Comparison of ENCODE assay signal across 14 mouse cellular contexts in the genomic region with DNA sequence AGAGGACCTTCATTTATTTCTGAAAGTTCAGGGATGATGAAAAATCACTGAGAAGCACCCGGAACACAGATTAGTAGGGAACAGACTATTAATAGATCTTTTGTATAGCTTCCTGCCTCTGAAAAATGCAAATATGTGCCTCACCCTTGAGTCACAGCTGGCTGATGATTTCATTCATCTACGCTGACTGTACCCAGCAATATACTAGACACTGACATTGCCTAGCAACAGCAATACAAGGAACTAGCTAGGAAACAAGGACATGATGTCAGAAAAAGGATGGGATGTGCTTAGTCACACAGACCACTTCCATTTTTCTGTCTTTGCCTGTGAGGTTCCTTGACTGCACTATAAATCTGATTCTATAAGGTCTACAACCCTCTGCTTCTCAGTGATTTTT.
DNase-seq lines count a peak whose midpoint lies in the region; ATAC-seq lines count a peak whose summit lies in the region.
"Had no signal": no experiment of that assay in that cellular context is flagged by ENCODE, and none has a peak within 500 bp of the region (broad histone marks: within the 10 kb centered on the region; RNA-seq: fewer than 3 reads in every experiment).

No protein-coding gene starts in this region.

- peak; percentile 7 for DNase-seq in layer of hippocampus, adult 11-12 months (ENCODE audit: low spot score)
- DNase-seq in layer of hippocampus, postnatal 25 days (ENCODE audit: extremely low spot score in 1 of 2, low spot score in 1 of 2): no peak
- DNase-seq in Muller cell, postnatal 12 days (ENCODE audit: inconsistent ontology term): peak; percentile 22
- DNase-seq in left cerebral cortex, adult 9 months (ENCODE audit: low spot score in 2 of 2): peak; percentile 18 to 27
- no peak for DNase-seq in T-cell, adult 2 months (ENCODE audit: low spot score)
- no peak for DNase-seq in B cell, adult 2 months
- DNase-seq: cerebellum, adult 9-11 months; heart, adult 18-20 months; heart, postnatal 4 days; kidney, adult 9 months; lung, postnatal 36 days; thymus, postnatal 4 days had no signal

- no peaks in the 10 kb centered on the region for H3K9me3 ChIP-seq in forebrain, embryonic 16.5 days (ENCODE audit: control insufficient read depth, low read length)
- H3K9me3 ChIP-seq: liver, embryonic 15.5 days had no signal

- 51% methylated on average over 2 of the region's 2 CpGs for WGBS in forebrain, embryonic 16.5 days

- H3K9ac ChIP-seq in forebrain, embryonic 16.5 days (replicated peaks; ENCODE audit: low read depth, low read length): no peak overlapping the region
- H3K9ac ChIP-seq: liver, embryonic 15.5 days had no signal

- H3K4me3 ChIP-seq in forebrain, embryonic 16.5 days (replicated peaks; ENCODE audit: low read length): no peak overlapping the region
- H3K4me3 ChIP-seq: liver, embryonic 15.5 days had no signal

- H3K4me1 ChIP-seq in forebrain, embryonic 16.5 days (replicated peaks; ENCODE audit: control insufficient read depth, insufficient read depth, low read length): no peaks in the 10 kb centered on the region
- H3K4me1 ChIP-seq: liver, embryonic 15.5 days had no signal

- H3K27me3 ChIP-seq in forebrain, embryonic 16.5 days (replicated peaks; ENCODE audit: control insufficient read depth, insufficient read depth, low read length): no peaks in the 10 kb centered on the region
- H3K27me3 ChIP-seq: liver, embryonic 15.5 days had no signal

- H3K4me2 ChIP-seq in forebrain, embryonic 16.5 days (ENCODE audit: low read length): no peak overlapping the region
- H3K4me2 ChIP-seq: liver, embryonic 15.5 days had no signal

- peak; percentile 92 for ATAC-seq in forebrain, embryonic 16.5 days

- H3K27ac ChIP-seq in forebrain, embryonic 16.5 days (ENCODE audit: low read length): no peak overlapping the region
- H3K27ac ChIP-seq: liver, embryonic 15.5 days had no signal

- no peaks in the 10 kb centered on the region for H3K36me3 ChIP-seq in forebrain, embryonic 16.5 days (ENCODE audit: control insufficient read depth, insufficient read depth)
- H3K36me3 ChIP-seq: liver, embryonic 15.5 days had no signal

Comparison
In these comparisons a context has a peak if more than half of its experiments do, and no peak if none do; other contexts are left out.
1. DNase-seq: peak in layer of hippocampus, adult 11-12 months (single experiment), Muller cell, postnatal 12 days (single experiment) and left cerebral cortex, adult 9 months (2 of 2); none in layer of hippocampus, postnatal 25 days (0 of 2), T-cell, adult 2 months (single experiment) and B cell, adult 2 months (0 of 2).